Mouse (Mus musculus) heart, embryonic 10.5 days (tissue): ENCODE results near the gene Gimap9. TPM values are rescaled to one million over a fixed set of nuclear protein-coding genes. Genes with fewer than 3 reads are reported as not detected.

Source experiments
- DNase-seq: peaks from one replicate; pipeline ENCODE4 v3.0.0-alpha.2; 2017; ENCODE audit warnings: low spot score
- H3K27ac ChIP-seq: fragments of 300-500 bp; sonication (generic); 2 replicates; pipeline ENCODE4 v1.5.1; 2016; ENCODE audit warnings: mild to moderate bottlenecking
- H3K27me3 ChIP-seq: fragments of 300-500 bp; sonication (generic); 2 replicates; pipeline ENCODE4 v1.6.1; 2016; ENCODE audit warnings: mild to moderate bottlenecking; ENCODE audit not compliant: poor library complexity, insufficient read depth, severe bottlenecking
- H3K36me3 ChIP-seq: fragments of 300-500 bp; sonication (generic); 2 replicates; pipeline ENCODE4 v1.6.1; 2016; ENCODE audit warnings: mild to moderate bottlenecking, moderate library complexity
- H3K4me1 ChIP-seq: fragments of 300-500 bp; sonication (generic); 2 replicates; pipeline ENCODE4 v1.6.1; 2016; ENCODE audit warnings: mild to moderate bottlenecking
- H3K4me3 ChIP-seq: fragments of 300-500 bp; sonication (generic); 2 replicates; pipeline ENCODE4 v1.5.1; 2016; ENCODE audit warnings: mild to moderate bottlenecking, moderate library complexity
- H3K9me3 ChIP-seq: fragments of 300-500 bp; sonication (generic); 2 replicates; pipeline ENCODE4 v1.6.1; 2016; ENCODE audit warnings: mild to moderate bottlenecking, moderate library complexity
- WGBS: fragments of 180-500 bp; shearing (Covaris S2); methylation state at CpG from one replicate; pipeline ENCODE4 v1.1.7; 2016; 5-methylcytosine and 5-hydroxymethylcytosine counted together
- polyA plus RNA-seq: library from polyadenylated mRNA; unstranded; fragments of >200 nt; fragmentation: Nextera tagmentation; extraction: Ambion mirVana; gene quantifications from 2 replicates; pipeline ENCODE4 v1.2.1, GENCODE M21; 2016

The Gimap9 gene
- polyA plus RNA-seq, result 7.4 and 8.7 TPM in 2 replicates

DNA sequence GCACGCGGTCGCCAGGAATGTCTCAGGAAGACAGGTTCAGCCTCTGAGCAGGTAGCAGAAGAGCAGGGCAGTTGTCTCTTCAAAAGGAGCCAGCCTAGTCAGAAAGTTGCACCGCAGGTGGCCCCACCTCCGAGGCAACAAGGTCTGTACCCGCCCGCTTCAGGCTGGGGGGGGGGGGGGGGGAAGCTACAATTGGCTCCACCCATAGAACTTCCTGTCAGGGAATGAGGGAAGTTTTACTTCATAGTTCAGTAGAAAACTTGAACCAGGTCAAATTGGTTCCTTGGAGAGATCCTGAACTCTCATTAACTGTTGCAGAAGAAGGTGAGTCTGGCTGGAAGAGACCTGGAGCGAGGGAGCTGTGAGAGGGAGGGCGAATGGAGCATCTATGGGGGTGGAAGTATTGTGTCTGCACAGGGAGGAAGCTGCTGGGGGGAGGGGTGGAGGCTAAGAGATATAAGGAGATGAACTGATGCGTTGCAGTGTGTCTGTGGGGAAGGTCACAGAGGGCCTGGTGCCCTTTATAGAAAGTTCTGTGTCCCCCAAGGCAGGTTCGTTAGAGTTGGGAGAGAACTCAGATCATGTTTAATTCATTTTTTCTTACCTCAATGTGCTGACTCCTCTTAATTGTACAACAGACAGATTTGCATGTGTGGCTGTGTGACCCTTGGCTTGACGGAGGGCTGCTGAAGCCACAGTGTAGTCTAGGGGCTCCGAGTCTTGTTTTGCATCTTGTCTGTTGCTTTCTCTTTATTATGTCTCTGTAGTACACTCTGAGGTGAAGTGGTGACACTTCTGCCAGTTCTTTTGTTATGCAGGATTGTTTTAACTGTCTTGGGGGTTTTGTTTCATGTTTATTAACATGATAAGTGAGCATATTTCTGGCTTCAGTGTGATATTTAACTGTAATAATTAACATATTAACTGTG is at the start of gene Gimap9:
TSS of gene Gimap9 (plus strand) at position 199 of the 929 bp plus-strand sequence.
- Histone ChIP-seq H3K27me3 (no peaks in the 10 kb centered on the region), H3K36me3 (no peaks in the 10 kb centered on the region), H3K27ac (peak within 1 kb of the TSS; percentile 65; the same call in 1 of the 2 replicates), H3K4me1 (peaks cover 8% of the 10 kb centered on the region), H3K9me3 (no peaks in the 10 kb centered on the region), H3K4me3 (peak within 1 kb of the TSS; percentile 46)
- peak; percentile 75 for DNase-seq
- 19% methylated on average over 13 of the region's 13 CpGs for WGBS

GRCm38 (mm10) chr6:48626464-48626863 is 49.5 kb upstream of the Gimap9 start, which contains the start of gene AI854703:
Gene AI854703, plus strand, starts transcription at chr6:48626764.
- no peak for DNase-seq
- Histone ChIP-seq H3K36me3 (0 out of 2 replicates have a peak, but pooled peaks cover 6% of the 10 kb centered on the region), H3K27ac (peak within 1 kb of the TSS; percentile 73), H3K9me3 (no peaks in the 10 kb centered on the region), H3K4me3 (peak within 1 kb of the TSS; percentile 67), H3K4me1 (peaks cover 26% of the 10 kb centered on the region), H3K27me3 (peaks cover 58% of the 10 kb centered on the region)
- WGBS, result 26% methylated on average over 8 of the region's 8 CpGs

DNA sequence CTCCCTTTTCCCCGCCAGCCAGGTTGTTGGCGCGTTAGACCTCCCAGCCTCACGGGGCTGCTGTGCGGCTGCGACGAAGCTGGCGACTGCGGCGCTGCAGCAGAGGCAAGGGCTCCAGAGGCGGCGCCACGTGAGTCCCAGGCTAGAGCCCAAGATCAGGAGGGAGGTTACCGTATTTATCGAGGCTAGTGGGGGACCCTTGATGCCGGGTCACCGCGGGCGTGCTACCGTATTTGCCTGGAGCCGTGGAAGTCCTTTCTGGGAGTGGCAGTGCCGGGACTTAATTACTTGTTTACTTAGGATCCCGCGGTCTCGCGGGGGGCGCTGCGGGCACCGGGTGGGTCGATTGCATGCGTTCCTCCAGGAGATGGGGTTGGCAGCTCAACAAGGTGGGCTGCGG is 48.9 kb upstream of the Gimap9 start:
- H3K4me3 ChIP-seq, result peak overlapping the region; percentile 67
- H3K9me3 ChIP-seq, result no peaks in the 10 kb centered on the region
- peaks cover 26% of the 10 kb centered on the region for H3K4me1 ChIP-seq
- peak overlapping the region; percentile 73 for H3K27ac ChIP-seq
- no peak for DNase-seq
- H3K36me3 ChIP-seq, result 0 out of 2 replicates have a peak, but pooled peaks cover under 1% of the 10 kb centered on the region
- under 1% methylated on average over 32 of the region's 32 CpGs for whole genome bisulfite sequencing
- H3K27me3 ChIP-seq, result peaks cover 63% of the 10 kb centered on the region

GRCm38 (mm10) chr6:48627511-48627924 is 48.4 kb upstream of the Gimap9 start:
- Histone ChIP-seq H3K4me1 (peaks cover 26% of the 10 kb centered on the region), H3K36me3 (no peaks in the 10 kb centered on the region), H3K9me3 (no peaks in the 10 kb centered on the region), H3K27me3 (peaks cover 67% of the 10 kb centered on the region), H3K27ac (peak overlapping the region; percentile 73), H3K4me3 (peak overlapping the region; percentile 67)
- 9% methylated on average over 7 of the region's 7 CpGs for WGBS
- DNase-seq, result no peak

DNA sequence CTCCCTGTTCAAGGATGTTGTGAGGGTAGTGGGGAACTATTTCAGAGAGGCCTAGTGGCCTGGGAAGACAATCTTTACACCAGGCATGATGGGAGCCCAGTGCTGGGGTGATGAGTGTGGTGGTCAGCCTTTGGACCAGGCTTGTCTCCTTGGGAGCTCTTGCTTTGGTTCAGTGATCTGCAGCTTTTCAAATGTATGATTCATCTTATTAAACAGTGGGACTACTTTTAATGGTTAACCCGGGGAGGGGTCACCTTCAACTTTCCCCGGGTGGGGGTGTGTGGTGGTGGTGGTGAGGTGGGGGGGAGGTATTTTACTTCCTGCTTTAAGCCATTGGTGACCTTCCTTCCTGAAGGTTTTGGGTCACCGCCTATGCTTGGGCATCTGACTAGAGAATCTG is 47.6 kb upstream of the Gimap9 start:
- H3K27me3 ChIP-seq, result peaks cover 75% of the 10 kb centered on the region
- 79% methylated on average over 3 of the region's 3 CpGs for WGBS
- no peaks in the 10 kb centered on the region for H3K36me3 ChIP-seq
- H3K4me1 ChIP-seq, result peaks cover 26% of the 10 kb centered on the region
- no peak for DNase-seq
- no peaks in the 10 kb centered on the region for H3K9me3 ChIP-seq
- H3K4me3 ChIP-seq, result no peak overlapping the region
- H3K27ac ChIP-seq, result 0 out of 2 replicates have a peak overlapping the region, but pooled peaks have one; percentile 81

- no peak for DNase-seq
- WGBS, result 9% methylated on average over 54 of the region's 54 CpGs
- Histone ChIP-seq H3K27me3 (peaks cover 75% of the 10 kb centered on the region), H3K4me3 (peak overlapping the region; percentile 63), H3K4me1 (peaks cover 26% of the 10 kb centered on the region), H3K27ac (peak overlapping the region; percentile 81), H3K36me3 (no peaks in the 10 kb centered on the region), H3K9me3 (no peaks in the 10 kb centered on the region)
These were observed 46.9 kb upstream of the Gimap9 start for GRCm38 (mm10) chr6:48628808-48629660.

- H3K27ac ChIP-seq, result peak overlapping the region; percentile 81
- H3K27me3 ChIP-seq, result peaks cover 71% of the 10 kb centered on the region
- peaks cover 26% of the 10 kb centered on the region for H3K4me1 ChIP-seq
- no peaks in the 10 kb centered on the region for H3K9me3 ChIP-seq
- H3K36me3 ChIP-seq, result no peaks in the 10 kb centered on the region
- WGBS, result 6% methylated on average over 13 of the region's 13 CpGs
- peak overlapping the region; percentile 63 for H3K4me3 ChIP-seq
- no peak for DNase-seq
These were observed 46.3 kb upstream of the Gimap9 start for GRCm38 (mm10) chr6:48629661-48630034.

DNA sequence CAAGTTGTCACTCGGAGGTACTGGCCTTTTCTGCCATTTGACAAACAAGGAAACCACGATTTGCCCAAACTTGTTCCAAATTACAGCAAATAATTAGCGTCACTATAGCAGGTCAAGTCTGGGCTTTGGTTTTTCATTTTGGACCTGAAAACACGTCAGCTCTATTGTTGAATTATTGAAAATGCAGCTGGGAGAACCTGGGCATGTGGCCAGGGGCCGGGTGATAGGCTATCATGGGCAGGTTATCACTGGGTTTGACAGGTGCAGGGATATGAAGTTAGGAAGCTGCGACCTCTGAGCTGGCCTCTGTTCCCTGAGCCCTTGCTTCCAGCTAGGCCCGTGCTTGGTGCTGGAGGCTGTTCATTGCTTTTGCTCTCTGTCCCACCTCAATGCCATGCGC is 45.1 kb upstream of the Gimap9 start:
- 86% methylated on average over 8 of the region's 8 CpGs for WGBS
- no peaks in the 10 kb centered on the region for H3K36me3 ChIP-seq
- peaks cover 26% of the 10 kb centered on the region for H3K4me1 ChIP-seq
- DNase-seq, result no peak
- H3K27me3 ChIP-seq, result peaks cover 62% of the 10 kb centered on the region
- no peak overlapping the region for H3K4me3 ChIP-seq
- H3K9me3 ChIP-seq, result no peaks in the 10 kb centered on the region
- H3K27ac ChIP-seq, result no peak overlapping the region

DNA sequence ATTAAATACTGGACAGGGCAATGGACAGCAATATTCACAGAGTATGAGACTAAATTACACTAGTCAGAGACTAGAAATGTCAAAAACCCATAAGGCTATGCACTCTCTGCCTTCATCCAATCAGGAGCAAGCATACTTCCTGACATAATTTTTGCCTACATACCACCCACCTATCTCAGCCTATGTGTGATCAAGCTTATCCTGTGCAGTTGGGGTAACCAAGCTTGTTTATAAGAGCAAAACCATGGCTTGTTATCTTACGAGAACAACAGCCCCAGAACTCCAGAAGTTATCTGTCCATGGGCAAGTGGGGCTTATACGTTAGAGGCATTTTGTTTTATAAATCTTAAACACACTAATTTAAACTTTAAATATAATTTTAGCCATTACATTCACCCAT is 40.8 kb upstream of the Gimap9 start:
- Histone ChIP-seq H3K27ac (no peak overlapping the region), H3K36me3 (no peaks in the 10 kb centered on the region), H3K27me3 (peaks cover 30% of the 10 kb centered on the region), H3K4me1 (peaks cover 10% of the 10 kb centered on the region), H3K9me3 (no peaks in the 10 kb centered on the region), H3K4me3 (no peak overlapping the region)
- 75% methylated on average over 2 of the region's 2 CpGs for WGBS
- no peak for DNase-seq

DNA sequence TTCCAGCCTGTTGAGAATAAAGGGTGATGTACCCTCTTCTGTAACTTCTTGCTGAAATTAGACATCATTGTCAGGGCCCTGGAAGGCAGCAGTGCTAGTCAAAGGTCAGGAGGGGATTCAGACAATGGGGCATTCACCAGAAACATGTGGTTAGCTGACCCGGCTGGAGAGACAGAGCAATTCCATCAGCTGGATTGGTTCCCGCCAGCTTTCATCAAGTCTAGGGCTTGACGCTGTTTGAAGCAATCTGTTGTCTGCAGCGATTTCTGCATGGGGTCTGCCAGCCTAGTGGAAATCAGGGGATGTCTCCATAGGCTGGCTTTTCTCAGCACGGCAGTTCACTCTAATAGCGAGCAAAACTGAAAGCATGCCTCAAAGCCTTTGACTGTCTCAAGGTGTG is 39.4 kb upstream of the Gimap9 start:
- Histone ChIP-seq H3K9me3 (no peaks in the 10 kb centered on the region), H3K36me3 (no peaks in the 10 kb centered on the region), H3K4me1 (peaks cover 10% of the 10 kb centered on the region), H3K4me3 (no peak overlapping the region), H3K27me3 (peaks cover 17% of the 10 kb centered on the region; the same call in 1 of the 2 replicates), H3K27ac (no peak overlapping the region)
- WGBS, result 37% methylated on average over 6 of the region's 6 CpGs
- DNase-seq, result no peak

DNA sequence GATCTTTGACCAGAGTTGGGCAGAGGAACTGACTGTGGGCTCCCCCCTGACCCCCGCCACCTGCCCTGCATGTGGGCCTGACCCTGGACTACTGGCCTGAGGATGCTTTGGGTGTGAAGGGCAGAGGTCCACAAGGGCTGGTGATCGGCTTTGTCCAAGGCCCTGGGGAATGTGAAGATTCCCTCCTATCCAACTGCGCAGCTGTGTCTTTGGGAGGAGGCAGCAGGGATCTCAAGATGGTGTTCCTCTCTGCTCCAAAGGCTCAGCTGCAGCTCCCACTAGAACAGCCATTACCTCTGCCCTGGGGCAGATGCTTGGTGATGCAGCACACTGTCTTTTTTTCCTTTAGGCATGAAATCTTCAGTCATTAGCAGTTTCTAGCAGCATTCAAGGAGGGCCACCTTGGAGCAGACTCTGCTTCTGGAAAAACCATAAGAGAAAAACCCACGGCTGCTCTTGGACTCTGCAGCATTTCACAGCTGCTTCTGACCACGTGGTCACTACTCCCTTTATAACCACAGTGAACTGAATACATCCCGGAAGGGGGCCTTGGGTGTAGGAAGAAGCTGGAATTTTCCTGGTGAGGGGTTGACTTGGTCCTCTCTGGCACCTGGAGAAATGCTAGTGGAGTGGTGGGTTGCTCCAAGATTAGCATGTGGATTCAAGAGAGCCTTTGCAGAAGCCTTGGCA is 38.0 kb upstream of the Gimap9 start:
- Histone ChIP-seq H3K27me3 (peaks cover 3% of the 10 kb centered on the region; the same call in 1 of the 2 replicates), H3K27ac (no peak overlapping the region), H3K9me3 (no peaks in the 10 kb centered on the region), H3K4me3 (no peak overlapping the region), H3K36me3 (no peaks in the 10 kb centered on the region), H3K4me1 (peaks cover 10% of the 10 kb centered on the region)
- 67% methylated on average over 6 of the region's 6 CpGs for WGBS
- DNase-seq, result no peak

- Histone ChIP-seq H3K4me3 (no peak overlapping the region), H3K27me3 (no peaks in the 10 kb centered on the region), H3K4me1 (peaks cover 10% of the 10 kb centered on the region), H3K36me3 (no peaks in the 10 kb centered on the region), H3K27ac (no peak overlapping the region), H3K9me3 (no peaks in the 10 kb centered on the region)
- 72% methylated on average over 2 of the region's 2 CpGs for WGBS
- DNase-seq, result no peak
These were observed 37.4 kb upstream of the Gimap9 start for GRCm38 (mm10) chr6:48638553-48638952.
